Mouse (Mus musculus): ENCODE measurements around the gene Dok7.

GRCm38 (mm10) chr5:35135903-35136302, 79.3 kb downstream of the Dok7 start:
- TF ChIP-seq CTCF (IDR thresholded peaks at IDR 0.05; ENCODE audit: borderline replicate concordance, extremely low read depth, insufficient read depth, insufficient read length), result no peak
- no peak for TF ChIP-seq POLR2A (IDR thresholded peaks at IDR 0.05; ENCODE audit: borderline replicate concordance, extremely low read depth, insufficient read depth, insufficient read length, poor library complexity, severe bottlenecking)
